In the genomic region with DNA sequence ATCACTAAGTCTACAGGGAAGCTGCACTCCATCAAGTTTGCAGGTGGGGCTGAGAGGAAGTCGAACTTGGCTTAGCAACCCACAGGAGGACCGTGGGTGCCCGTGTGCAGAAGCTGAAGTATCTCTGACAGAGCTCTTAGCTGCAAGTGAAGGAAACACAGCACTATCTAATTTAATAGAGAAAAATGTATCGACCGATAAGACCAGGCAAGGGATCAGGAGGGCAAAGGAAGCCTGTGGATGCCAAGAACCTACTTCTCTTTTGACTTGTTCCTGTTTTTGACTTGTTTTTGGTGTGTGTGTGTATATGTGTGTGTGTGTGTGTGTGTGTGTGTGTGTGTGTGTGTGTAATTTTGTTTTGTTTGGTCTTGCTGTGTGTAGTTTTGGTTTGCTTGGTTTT, we compare ENCODE assay signal across 19 mouse cellular contexts.
DNase-seq lines count a peak whose midpoint lies in the region; ATAC-seq and TF ChIP-seq lines count a peak whose summit lies in the region.
"Had no signal": no experiment of that assay in that cellular context is flagged by ENCODE, and none has a peak within 500 bp of the region (broad histone marks: within the 10 kb centered on the region; RNA-seq: fewer than 3 reads in every experiment).

No protein-coding gene starts in this region.

- 70% methylated on average over 5 of the region's 5 CpGs for WGBS in intestine, postnatal 0 days

- no peak overlapping the region for H3K4me3 ChIP-seq in MEL (ENCODE audit: control insufficient read depth in 1 of 2, insufficient read depth in 1 of 2, low read depth in 2 of 2, low read length in 2 of 2)
- no peak overlapping the region for H3K4me3 ChIP-seq in bone marrow macrophage, adult 2 months (ENCODE audit: insufficient read depth, low read length)
- no peak overlapping the region for H3K4me3 ChIP-seq in intestine, postnatal 0 days (ENCODE audit: low read depth, low read length)
- H3K4me3 ChIP-seq: embryonic facial prominence, embryonic 15.5 days; erythroblast, embryonic 14.5 days; forebrain, embryonic 10.5 days; forebrain, embryonic 15.5 days; heart, embryonic 12.5 days; hindbrain, embryonic 15.5 days had no signal

- H3K4me1 ChIP-seq in MEL (ENCODE audit: control insufficient read depth in 1 of 2, insufficient read depth in 2 of 2, low read length in 2 of 2), result peaks cover 0 to 11% of the 10 kb centered on the region in 2 experiments; a peak in 2 of 4 replicates
- peaks cover 24% of the 10 kb centered on the region for H3K4me1 ChIP-seq in bone marrow macrophage, adult 2 months (ENCODE audit: control insufficient read depth, insufficient read depth, low read length)
- H3K4me1 ChIP-seq in intestine, postnatal 0 days (replicated peaks; ENCODE audit: control insufficient read depth, insufficient read depth, low read length), result no peaks in the 10 kb centered on the region
- H3K4me1 ChIP-seq: forebrain, embryonic 10.5 days had no signal

- no peak overlapping the region for H3K9ac ChIP-seq in MEL (ENCODE audit: control insufficient read depth, low read depth, low read length, poor library complexity, severe bottlenecking)
- H3K9ac ChIP-seq in intestine, postnatal 0 days (ENCODE audit: low read depth, low read length), result no peak overlapping the region
- H3K9ac ChIP-seq: embryonic facial prominence, embryonic 15.5 days; forebrain, embryonic 15.5 days; heart, embryonic 12.5 days; hindbrain, embryonic 15.5 days had no signal

- TF ChIP-seq CTCF in MEL (IDR thresholded peaks at IDR 0.05 in 2 of 3, conservative IDR thresholded peaks at IDR 0.05 in 1 of 3; ENCODE audit: control insufficient read depth in 1 of 3, insufficient read depth in 1 of 3, low read depth in 2 of 3, low read length in 3 of 3, poor library complexity in 1 of 3, severe bottlenecking in 1 of 3), result no peak
- no peak for TF ChIP-seq CTCF in bone marrow macrophage, adult 2 months (IDR thresholded peaks at IDR 0.05; ENCODE audit: low read depth, low read length)
- no peak for TF ChIP-seq CTCF in intestine, postnatal 0 days (IDR thresholded peaks at IDR 0.05; ENCODE audit: low read depth)

- TF ChIP-seq RAD21 in MEL (IDR thresholded peaks at IDR 0.05; ENCODE audit: low read depth, low read length), result no peak

- peak; percentile 71 for ATAC-seq in megakaryocyte, adult 5-6 weeks (ENCODE audit: poor library complexity, severe bottlenecking)
- ATAC-seq in neutrophil, adult 5-6 weeks (ENCODE audit: extremely low read depth, insufficient number of reproducible peaks, low FRiP score, poor library complexity, severe bottlenecking), result peak; percentile 27; the same call in 1 of the 2 replicates
- no peak for ATAC-seq in intestine, postnatal 0 days
- ATAC-seq: forebrain, embryonic 15.5 days had no signal

- no peaks in the 10 kb centered on the region for H3K79me2 ChIP-seq in MEL (ENCODE audit: control insufficient read depth, insufficient read depth, low read length, poor library complexity)

- H3K36me3 ChIP-seq in MEL (ENCODE audit: control insufficient read depth in 1 of 2, insufficient read depth in 2 of 2, low read length in 2 of 2), result peaks cover 0 to 10% of the 10 kb centered on the region in 2 experiments; a peak in 2 of 4 replicates
- H3K36me3 ChIP-seq in intestine, postnatal 0 days (ENCODE audit: control insufficient read depth, insufficient read depth), result no peaks in the 10 kb centered on the region
- H3K36me3 ChIP-seq: embryonic facial prominence, embryonic 15.5 days; forebrain, embryonic 10.5 days; forebrain, embryonic 15.5 days; heart, embryonic 12.5 days; hindbrain, embryonic 15.5 days had no signal

- peak overlapping the region; percentile 13; the same call in 1 of the 2 replicates for H3K27ac ChIP-seq in MEL (ENCODE audit: control insufficient read depth, low read depth, low read length)
- peak overlapping the region; percentile 33; the same call in 1 of the 2 replicates for H3K27ac ChIP-seq in bone marrow macrophage, adult 2 months (ENCODE audit: insufficient read depth, low read depth, low read length)
- H3K27ac ChIP-seq in intestine, postnatal 0 days (ENCODE audit: low read depth, low read length), result no peak overlapping the region
- H3K27ac ChIP-seq: embryonic facial prominence, embryonic 15.5 days; forebrain, embryonic 10.5 days; forebrain, embryonic 15.5 days; hindbrain, embryonic 15.5 days had no signal

- DNase-seq in MEL (ENCODE audit: low read depth, low spot score), result peak; percentile 72
- DNase-seq in kidney, postnatal 10 days, result no peak
- DNase-seq in layer of hippocampus, adult 9-10 months (ENCODE audit: low spot score), result no peak
- DNase-seq: adrenal gland, postnatal 14 days; cerebellum, adult 18-20 months; cerebellum, adult 9-11 months; embryo, embryonic 11 days; gastrocnemius, postnatal 14 days had no signal

- TF ChIP-seq EP300 in MEL (IDR thresholded peaks at IDR 0.05; ENCODE audit: low read depth in 1 of 2, low read length in 2 of 2), result peak; percentile 53 to 56

- no peak for TF ChIP-seq POLR2A in MEL (IDR thresholded peaks at IDR 0.05; ENCODE audit: control insufficient read depth in 1 of 2, insufficient read depth in 1 of 2, low read depth in 1 of 2, low read length in 2 of 2, poor library complexity in 1 of 2)
- TF ChIP-seq POLR2A in bone marrow macrophage, adult 2 months (IDR thresholded peaks at IDR 0.05; ENCODE audit: borderline replicate concordance, low read depth, low read length), result no peak

- no peaks in the 10 kb centered on the region for H3K27me3 ChIP-seq in MEL (ENCODE audit: control insufficient read depth in 1 of 2, insufficient read depth in 2 of 2, low read length in 2 of 2)
- no peaks in the 10 kb centered on the region for H3K27me3 ChIP-seq in intestine, postnatal 0 days (replicated peaks; ENCODE audit: control insufficient read depth, insufficient read depth, low read length)
- H3K27me3 ChIP-seq: CH12.LX; embryonic facial prominence, embryonic 15.5 days; forebrain, embryonic 15.5 days; heart, embryonic 12.5 days; hindbrain, embryonic 15.5 days had no signal

- H3K4me2 ChIP-seq in intestine, postnatal 0 days (replicated peaks; ENCODE audit: low read depth), result no peak overlapping the region
- H3K4me2 ChIP-seq: embryonic facial prominence, embryonic 15.5 days; forebrain, embryonic 15.5 days; heart, embryonic 12.5 days; hindbrain, embryonic 15.5 days had no signal

- no peaks in the 10 kb centered on the region for H3K9me3 ChIP-seq in MEL (replicated peaks; ENCODE audit: insufficient read depth, low read length)
- no peaks in the 10 kb centered on the region for H3K9me3 ChIP-seq in intestine, postnatal 0 days (ENCODE audit: control insufficient read depth)
- H3K9me3 ChIP-seq: embryonic facial prominence, embryonic 15.5 days; forebrain, embryonic 10.5 days; forebrain, embryonic 15.5 days; heart, embryonic 12.5 days; hindbrain, embryonic 15.5 days had no signal

TF ChIP-seq in MEL, 35 proteins besides CTCF, POLR2A, EP300 and RAD21:
- no peak for TF ChIP-seq MAZ (IDR thresholded peaks at IDR 0.05; ENCODE audit: low read depth, low read length)
- TF ChIP-seq GABPA (IDR thresholded peaks at IDR 0.05; ENCODE audit: low read depth, low read length), result no peak
- TF ChIP-seq HCFC1 (IDR thresholded peaks at IDR 0.05; ENCODE audit: low read depth, low read length), result no peak
- TF ChIP-seq GATA1 (IDR thresholded peaks at IDR 0.05; ENCODE audit: low read depth, low read length), result peak; percentile 60
- TF ChIP-seq ETS1 (IDR thresholded peaks at IDR 0.05; ENCODE audit: low read depth, low read length), result peak; percentile 52
- TF ChIP-seq USF2 (IDR thresholded peaks at IDR 0.05; ENCODE audit: borderline replicate concordance in 1 of 2, insufficient read depth in 1 of 2, low read depth in 1 of 2, low read length in 2 of 2), result no peak
- no peak for TF ChIP-seq ZMIZ1 (IDR thresholded peaks at IDR 0.05; ENCODE audit: low read depth, low read length)
- no peak for TF ChIP-seq SIN3A (IDR thresholded peaks at IDR 0.05; ENCODE audit: low read length)
- peak; percentile 68 for TF ChIP-seq TCF12 (IDR thresholded peaks at IDR 0.05; ENCODE audit: low read depth, low read length)
- TF ChIP-seq SMC3 (IDR thresholded peaks at IDR 0.05; ENCODE audit: low read depth, low read length), result no peak
- no peak for TF ChIP-seq MYC (IDR thresholded peaks at IDR 0.05; ENCODE audit: low read depth, low read length)
- TF ChIP-seq ZC3H11A (IDR thresholded peaks at IDR 0.05; ENCODE audit: low read depth, low read length), result no peak
- TF ChIP-seq NELFE (IDR thresholded peaks at IDR 0.05; ENCODE audit: low read depth, low read length), result no peak
- no peak for TF ChIP-seq ZKSCAN1 (IDR thresholded peaks at IDR 0.05; ENCODE audit: low read depth, low read length)
- TF ChIP-seq BHLHE40 (IDR thresholded peaks at IDR 0.05; ENCODE audit: borderline replicate concordance, low read depth, low read length), result no peak
- no peak for TF ChIP-seq MAFK (IDR thresholded peaks at IDR 0.05; ENCODE audit: borderline replicate concordance, low read depth, low read length)
- TF ChIP-seq MXI1 (IDR thresholded peaks at IDR 0.05; ENCODE audit: low read depth, low read length), result no peak
- TF ChIP-seq TAL1 (IDR thresholded peaks at IDR 0.05; ENCODE audit: low read length), result no peak
- no peak for TF ChIP-seq POLR2AphosphoS2 (IDR thresholded peaks at IDR 0.05; ENCODE audit: low read length)
